Comparison of ENCODE assay signal across 21 mouse cellular contexts in the genomic region with DNA sequence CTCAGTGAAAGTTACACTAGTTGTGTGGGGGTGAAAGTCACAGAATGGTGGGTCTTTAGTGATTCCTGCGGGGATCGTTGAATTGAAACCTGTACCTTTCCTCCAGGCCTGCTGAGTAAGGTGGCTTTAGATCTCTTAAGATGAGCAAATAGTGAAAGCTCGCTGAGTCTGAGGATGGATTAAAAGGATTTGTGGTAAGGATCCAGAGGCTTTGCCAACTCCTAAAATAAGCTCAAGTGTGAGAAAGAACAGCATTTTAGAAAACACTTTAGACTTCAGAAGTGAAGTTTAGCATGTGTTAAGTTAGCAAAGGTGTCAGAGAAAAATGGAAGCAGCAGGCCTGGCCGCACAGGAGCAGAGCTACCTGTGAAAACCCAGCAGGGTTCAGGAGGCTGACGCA.
DNase-seq lines count a peak whose midpoint lies in the region; ATAC-seq and TF ChIP-seq lines count a peak whose summit lies in the region.
"Had no signal": no experiment of that assay in that cellular context is flagged by ENCODE, and none has a peak within 500 bp of the region (broad histone marks: within the 10 kb centered on the region; RNA-seq: fewer than 3 reads in every experiment).

No protein-coding gene starts in this region.

- no peak for TF ChIP-seq POLR2A in limb, embryonic 14.5 days (IDR thresholded peaks at IDR 0.05; ENCODE audit: borderline replicate concordance, extremely low read depth, insufficient read depth, insufficient read length)

- no peaks in the 10 kb centered on the region for H3K36me3 ChIP-seq in limb, embryonic 14.5 days (ENCODE audit: control insufficient read depth, insufficient read depth, low read length)
- H3K36me3 ChIP-seq in embryonic facial prominence, embryonic 10.5 days (replicated peaks) = peaks cover 3% of the 10 kb centered on the region; the same call in 1 of the 2 replicates
- H3K36me3 ChIP-seq: embryonic facial prominence, embryonic 13.5 days; embryonic facial prominence, embryonic 15.5 days; forebrain, embryonic 10.5 days; forebrain, embryonic 12.5 days had no signal

- H3K4me3 ChIP-seq in left cerebral cortex, adult 2 months = no peak overlapping the region
- H3K4me3 ChIP-seq in limb, embryonic 14.5 days (replicated peaks; ENCODE audit: low read length) = no peak overlapping the region
- H3K4me3 ChIP-seq in embryonic facial prominence, embryonic 10.5 days = no peak overlapping the region
- H3K4me3 ChIP-seq: embryonic facial prominence, embryonic 13.5 days; embryonic facial prominence, embryonic 15.5 days; erythroblast, embryonic 14.5 days; forebrain, embryonic 10.5 days; forebrain, embryonic 12.5 days had no signal

- TF ChIP-seq CTCF in left cerebral cortex, adult 2 months (IDR thresholded peaks at IDR 0.05) = no peak

- ATAC-seq in limb, embryonic 14.5 days (ENCODE audit: low FRiP score, low read depth) = no peak
- ATAC-seq: forebrain, embryonic 14.5 days; forebrain, embryonic 16.5 days had no signal

- 0 out of 2 replicates have a peak overlapping the region, but pooled peaks have one; percentile 38 for H3K27ac ChIP-seq in left cerebral cortex, adult 2 months
- H3K27ac ChIP-seq in limb, embryonic 14.5 days (replicated peaks; ENCODE audit: low read depth, low read length) = 0 out of 2 replicates have a peak overlapping the region, but pooled peaks have one; percentile 9
- no peak overlapping the region for H3K27ac ChIP-seq in embryonic facial prominence, embryonic 10.5 days (replicated peaks)
- H3K27ac ChIP-seq: embryonic facial prominence, embryonic 13.5 days; embryonic facial prominence, embryonic 15.5 days; forebrain, embryonic 10.5 days; forebrain, embryonic 12.5 days had no signal

- intact Hi-C loops in left cerebral cortex, adult 2 months (cut with DNase I) = no loop called here
- intact Hi-C loops in gastrocnemius, postnatal 14 days (cut with DNase I; ENCODE audit: low total_unique reads) = no loop called here

- WGBS in limb, embryonic 14.5 days = 57% methylated on average over 5 of the region's 5 CpGs
- WGBS in embryonic facial prominence, embryonic 10.5 days = 75% methylated on average over 5 of the region's 5 CpGs

- no peak overlapping the region for H3K4me2 ChIP-seq in limb, embryonic 14.5 days (replicated peaks; ENCODE audit: low read depth, low read length, severe bottlenecking)
- H3K4me2 ChIP-seq: embryonic facial prominence, embryonic 13.5 days; embryonic facial prominence, embryonic 15.5 days; forebrain, embryonic 12.5 days had no signal

- no peaks in the 10 kb centered on the region for H3K9me3 ChIP-seq in limb, embryonic 14.5 days (ENCODE audit: control insufficient read depth, low read length)
- no peaks in the 10 kb centered on the region for H3K9me3 ChIP-seq in embryonic facial prominence, embryonic 10.5 days
- H3K9me3 ChIP-seq: embryonic facial prominence, embryonic 13.5 days; embryonic facial prominence, embryonic 15.5 days; forebrain, embryonic 10.5 days; forebrain, embryonic 12.5 days had no signal

- no peak overlapping the region for H3K9ac ChIP-seq in limb, embryonic 14.5 days (ENCODE audit: low read depth, low read length, severe bottlenecking)
- H3K9ac ChIP-seq: embryonic facial prominence, embryonic 13.5 days; embryonic facial prominence, embryonic 15.5 days; forebrain, embryonic 12.5 days had no signal

- H3K4me1 ChIP-seq in limb, embryonic 14.5 days (ENCODE audit: control insufficient read depth, insufficient read depth, low read length) = peaks cover 25% of the 10 kb centered on the region
- peaks cover 3% of the 10 kb centered on the region; the same call in 1 of the 2 replicates for H3K4me1 ChIP-seq in embryonic facial prominence, embryonic 10.5 days
- H3K4me1 ChIP-seq: forebrain, embryonic 12.5 days had no signal

- no peaks in the 10 kb centered on the region for H3K27me3 ChIP-seq in limb, embryonic 14.5 days (ENCODE audit: control insufficient read depth, insufficient read depth, low read length)
- no peaks in the 10 kb centered on the region for H3K27me3 ChIP-seq in embryonic facial prominence, embryonic 10.5 days (replicated peaks; ENCODE audit: low read depth, poor library complexity, severe bottlenecking)
- H3K27me3 ChIP-seq: embryonic facial prominence, embryonic 13.5 days; embryonic facial prominence, embryonic 15.5 days; forebrain, embryonic 12.5 days had no signal

- DNase-seq in left cerebral cortex, adult 2 months (ENCODE audit: extremely low spot score in 1 of 2, low spot score in 2 of 2) = no peak
- DNase-seq in left cerebral cortex, adult 18-20 months (ENCODE audit: low spot score in 2 of 2) = no peak
- DNase-seq in brain, adult 2 months (ENCODE audit: low read depth, low spot score) = peak; percentile 72
- DNase-seq in limb, embryonic 14.5 days (ENCODE audit: low spot score) = no peak
- DNase-seq in embryonic facial prominence, embryonic 10.5 days (ENCODE audit: low spot score) = no peak
- DNase-seq in gastrocnemius, postnatal 14 days = no peak
- DNase-seq: adrenal gland, adult 2 months; adrenal gland, postnatal 10 days; adrenal gland, postnatal 25 days; cerebellum, adult 11-12 months; cerebellum, adult 2 months; cerebellum, adult 9-10 months; cerebellum, postnatal 10 days; cerebellum, postnatal 25 days had no signal
